Mouse (Mus musculus): ENCODE measurements around the gene Ptges2.

GRCm38 (mm10) chr2:32440632-32441031, 44.9 kb downstream of the Ptges2 start:
- no peak for TF ChIP-seq CTCF (IDR thresholded peaks at IDR 0.05; ENCODE audit: low read depth)
- no peak for TF ChIP-seq EP300 (IDR thresholded peaks at IDR 0.05; ENCODE audit: low read depth)
